Mouse (Mus musculus): ENCODE data around the gene Arpc1a. TPM values are rescaled to one million over a fixed set of nuclear protein-coding genes. Genes with fewer than 3 reads are reported as not detected.
A peak's percentile ranks its signal among the peaks of the same experiment; 100 is the strongest.

The Arpc1a gene
- total and polyA plus RNA-seq, 3 experiments = 85.8 to 306 (median 187) TPM

DNA sequence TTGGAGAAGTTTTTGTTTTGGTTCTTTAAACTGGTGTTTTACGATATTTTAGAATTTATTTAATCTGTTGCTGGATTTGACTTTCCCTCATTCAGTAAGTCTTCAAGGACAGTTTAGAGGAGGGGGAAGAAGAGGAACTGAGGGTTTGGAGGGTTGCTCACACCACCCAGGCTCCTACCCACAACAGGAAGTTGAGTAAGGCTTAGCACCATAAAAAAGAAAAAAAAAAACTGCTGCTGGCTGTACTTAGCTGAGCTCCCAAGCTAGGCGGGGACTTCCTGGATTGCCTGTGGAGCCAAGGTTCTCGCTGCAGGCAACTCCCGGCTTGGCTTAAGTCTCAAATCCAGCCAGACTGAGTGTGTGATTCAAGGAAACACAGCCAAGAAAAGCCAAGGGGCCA lies 32.7 kb downstream of the Arpc1a start (continued):
- no peak for TF ChIP-seq BHLHE40 (IDR thresholded peaks at IDR 0.05; ENCODE audit: borderline replicate concordance, low read depth, low read length)

DNA sequence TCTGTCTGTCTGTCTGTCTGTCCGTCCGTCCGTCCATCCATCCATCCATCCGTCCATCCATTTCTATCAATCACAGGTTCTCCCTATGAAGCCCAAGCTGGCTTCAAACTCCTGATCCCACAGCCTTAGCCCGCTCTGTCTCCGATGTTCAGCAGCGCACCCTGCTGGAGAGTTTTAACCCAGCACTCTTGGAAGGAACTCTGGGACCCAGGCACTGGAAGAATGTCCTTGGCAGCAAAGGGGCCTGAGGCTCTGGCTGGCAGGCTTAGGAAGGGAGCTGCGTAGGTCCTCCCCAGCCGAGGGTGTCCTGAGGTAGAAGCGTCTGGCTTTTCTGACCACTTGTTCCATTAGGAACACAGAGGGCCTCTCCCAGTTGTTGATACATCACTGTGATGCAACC lies 33.3 kb downstream of the Arpc1a start:
- no peaks in the 10 kb centered on the region for H3K9me3 ChIP-seq (replicated peaks; ENCODE audit: insufficient read depth, low read length)
- H3K4me3 ChIP-seq (ENCODE audit: control insufficient read depth in 1 of 2, insufficient read depth in 1 of 2, low read depth in 2 of 2, low read length in 2 of 2) = peak overlapping the region; percentile 36; a peak in 3 of 4 replicates
- H3K4me1 ChIP-seq (ENCODE audit: control insufficient read depth in 1 of 2, insufficient read depth in 2 of 2, low read length in 2 of 2) = peaks cover 4 to 18% of the 10 kb centered on the region in 2 experiments; a peak in 3 of 4 replicates
- peak; percentile 71 for DNase-seq (ENCODE audit: low read depth, low spot score)
- peak overlapping the region; percentile 66 for H3K9ac ChIP-seq (ENCODE audit: control insufficient read depth, low read depth, low read length, poor library complexity, severe bottlenecking)
- H3K27ac ChIP-seq (ENCODE audit: control insufficient read depth, low read depth, low read length) = peak overlapping the region; percentile 82
- TF ChIP-seq EP300 (IDR thresholded peaks at IDR 0.05; ENCODE audit: low read depth in 1 of 2, low read length in 2 of 2) (0 out of 4 replicates have a peak, but pooled peaks of 1 of the 2 experiments have one; percentile 8), CHD1 (IDR thresholded peaks at IDR 0.05; ENCODE audit: low read depth, low read length) (0 out of 2 replicates have a peak, but pooled peaks have one; percentile 5), RAD21 (IDR thresholded peaks at IDR 0.05; ENCODE audit: low read depth, low read length) (peak; percentile 23), SMC3 (IDR thresholded peaks at IDR 0.05; ENCODE audit: low read depth, low read length) (peak; percentile 42), USF1 (IDR thresholded peaks at IDR 0.05; ENCODE audit: low read depth, low read length) (no peak), ZNF384 (IDR thresholded peaks at IDR 0.05; ENCODE audit: low read depth, low read length) (no peak; the same call in 1 of the 2 replicates), NRF1 (IDR thresholded peaks at IDR 0.05; ENCODE audit: insufficient read depth, low read depth, low read length, poor library complexity, severe bottlenecking) (no peak), RCOR1 (IDR thresholded peaks at IDR 0.05; ENCODE audit: low read depth, low read length) (no peak), CTCF (IDR thresholded peaks at IDR 0.05 in 2 of 3, conservative IDR thresholded peaks at IDR 0.05 in 1 of 3; ENCODE audit: control insufficient read depth in 1 of 3, insufficient read depth in 1 of 3, low read depth in 2 of 3, low read length in 3 of 3, poor library complexity in 1 of 3, severe bottlenecking in 1 of 3) (peak; percentile 58 to 73 (median 69))
- peaks cover 3 to 13% of the 10 kb centered on the region in 2 experiments for H3K36me3 ChIP-seq (ENCODE audit: control insufficient read depth in 1 of 2, insufficient read depth in 2 of 2, low read length in 2 of 2)
- H3K27me3 ChIP-seq (ENCODE audit: control insufficient read depth in 1 of 2, insufficient read depth in 2 of 2, low read length in 2 of 2) = no peaks in the 10 kb centered on the region
- peaks cover 58% of the 10 kb centered on the region for H3K79me2 ChIP-seq (ENCODE audit: control insufficient read depth, insufficient read depth, low read length, poor library complexity)

DNA sequence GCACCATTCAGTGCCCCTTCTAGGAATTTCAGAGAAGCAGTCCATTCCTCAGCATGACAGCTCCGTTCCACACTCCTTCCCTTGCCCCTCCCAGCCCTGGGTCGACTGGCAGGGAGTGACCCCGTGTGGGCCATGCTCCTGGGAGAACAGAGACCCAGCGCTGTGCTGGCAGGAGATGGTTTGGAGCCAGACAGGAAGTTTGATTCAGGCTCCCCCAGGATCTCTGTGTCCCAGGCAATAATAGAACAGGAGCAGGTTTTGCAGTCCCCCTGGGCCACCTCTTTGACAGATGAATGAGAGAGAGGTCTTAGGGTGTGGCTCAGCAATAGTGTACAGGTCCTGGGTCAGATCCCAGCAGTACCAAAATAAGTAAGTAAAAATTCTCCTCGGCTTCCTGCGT lies 34.4 kb downstream of the Arpc1a start:
- DNase-seq (ENCODE audit: low read depth, low spot score) = no peak
- Histone ChIP-seq H3K4me3 (ENCODE audit: control insufficient read depth in 1 of 2, insufficient read depth in 1 of 2, low read depth in 2 of 2, low read length in 2 of 2) (no peak overlapping the region), H3K27ac (ENCODE audit: control insufficient read depth, low read depth, low read length) (no peak overlapping the region), H3K9ac (ENCODE audit: control insufficient read depth, low read depth, low read length, poor library complexity, severe bottlenecking) (no peak overlapping the region), H3K36me3 (ENCODE audit: control insufficient read depth in 1 of 2, insufficient read depth in 2 of 2, low read length in 2 of 2) (peaks cover 3 to 13% of the 10 kb centered on the region in 2 experiments), H3K9me3 (replicated peaks; ENCODE audit: insufficient read depth, low read length) (no peaks in the 10 kb centered on the region), H3K79me2 (ENCODE audit: control insufficient read depth, insufficient read depth, low read length, poor library complexity) (peaks cover 58% of the 10 kb centered on the region), H3K27me3 (ENCODE audit: control insufficient read depth in 1 of 2, insufficient read depth in 2 of 2, low read length in 2 of 2) (no peaks in the 10 kb centered on the region), H3K4me1 (ENCODE audit: control insufficient read depth in 1 of 2, insufficient read depth in 2 of 2, low read length in 2 of 2) (peaks cover 4 to 18% of the 10 kb centered on the region in 2 experiments; a peak in 3 of 4 replicates)
- TF ChIP-seq USF1 (IDR thresholded peaks at IDR 0.05; ENCODE audit: low read depth, low read length) (no peak), ZKSCAN1 (IDR thresholded peaks at IDR 0.05; ENCODE audit: low read depth, low read length) (no peak), CHD1 (IDR thresholded peaks at IDR 0.05; ENCODE audit: low read depth, low read length) (no peak), E2F4 (IDR thresholded peaks at IDR 0.05; ENCODE audit: borderline replicate concordance, low read depth, low read length) (no peak), CHD2 (IDR thresholded peaks at IDR 0.05; ENCODE audit: low read length) (no peak), TAL1 (IDR thresholded peaks at IDR 0.05; ENCODE audit: low read length) (no peak), BHLHE40 (IDR thresholded peaks at IDR 0.05; ENCODE audit: borderline replicate concordance, low read depth, low read length) (no peak), SIN3A (IDR thresholded peaks at IDR 0.05; ENCODE audit: low read length) (no peak), KAT2A (conservative IDR thresholded peaks at IDR 0.05; ENCODE audit: low read depth, low read length) (no peak), MAFK (IDR thresholded peaks at IDR 0.05; ENCODE audit: borderline replicate concordance, low read depth, low read length) (no peak), MAZ (IDR thresholded peaks at IDR 0.05; ENCODE audit: low read depth, low read length) (no peak), ZMIZ1 (IDR thresholded peaks at IDR 0.05; ENCODE audit: low read depth, low read length) (no peak), NELFE (IDR thresholded peaks at IDR 0.05; ENCODE audit: low read depth, low read length) (no peak), UBTF (IDR thresholded peaks at IDR 0.05; ENCODE audit: borderline replicate concordance, insufficient read depth, low read depth, low read length) (no peak), POLR2AphosphoS2 (IDR thresholded peaks at IDR 0.05; ENCODE audit: low read length) (no peak), MAX (IDR thresholded peaks at IDR 0.05; ENCODE audit: low read length) (no peak), ZC3H11A (IDR thresholded peaks at IDR 0.05; ENCODE audit: low read depth, low read length) (no peak)
